Mouse (Mus musculus) cerebellum, adult 2 months (tissue): ENCODE measurements around the gene Rab25.

ENCODE experiments used
- CTCF ChIP-seq: fragments of 200-500 bp; IDR thresholded peaks from 2 replicates; pipeline ENCODE4 v1.5.1; 2011; ENCODE audit warnings: low read depth, mild to moderate bottlenecking, control low read depth, low read length, moderate library complexity, borderline replicate concordance; ENCODE audit not compliant: insufficient read depth
- POLR2A ChIP-seq: fragments of 200-500 bp; IDR thresholded peaks from 2 replicates; pipeline ENCODE4 v1.6.1; 2011; ENCODE audit warnings: low read length, control low read depth, borderline replicate concordance; ENCODE audit not compliant: insufficient read depth

- no peak for TF ChIP-seq CTCF
- TF ChIP-seq POLR2A, result no peak
Observed at GRCm38 (mm10) chr3:88593893-88594580, 45.9 kb upstream of the Rab25 start.
